Mouse (Mus musculus) layer of hippocampus, adult 9-10 months (tissue): ENCODE measurements at regions not wholly inside any gene's neighbourhood (a gene's known extent, or its start where the extent isn't known, plus 50 kb on each side); places are given as distances from the start of the nearest gene placed in this dataset.

Experiments
- DNase-seq: peaks from one replicate; pipeline ENCODE4 v3.0.0; 2022; ENCODE audit warnings: low spot score

- DNase-seq, result no peak
These were observed 397.6 kb downstream of the Tns1 start for GRCm38 (mm10) chr1:73726658-73727057.

- no peak for DNase-seq
These were observed 398.8 kb downstream of the Tns1 start for GRCm38 (mm10) chr1:73725486-73725885.

- DNase-seq, result no peak
These were observed 399.7 kb downstream of the Tns1 start for GRCm38 (mm10) chr1:73724551-73724950.

- no peak for DNase-seq
These were observed 402.6 kb downstream of the Tns1 start for GRCm38 (mm10) chr1:73721486-73722225.

- DNase-seq, result no peak
These were observed 405.8 kb downstream of the Tns1 start for GRCm38 (mm10) chr1:73718421-73718820.

GRCm38 (mm10) chr1:73717401-73717800 is 406.8 kb downstream of the Tns1 start:
- DNase-seq, result no peak

- no peak for DNase-seq
These were observed 407.3 kb downstream of the Tns1 start for GRCm38 (mm10) chr1:73716901-73717300.

GRCm38 (mm10) chr1:73715571-73715970 is 408.7 kb downstream of the Tns1 start:
- no peak for DNase-seq

- DNase-seq, result no peak
These were observed 421.8 kb downstream of the Tns1 start for GRCm38 (mm10) chr1:73702428-73702842.

- no peak for DNase-seq
These were observed 430.7 kb downstream of the Tns1 start for GRCm38 (mm10) chr1:73693537-73693936.

- no peak for DNase-seq
These were observed 438.5 kb downstream of the Tns1 start for GRCm38 (mm10) chr1:73685734-73686133.

GRCm38 (mm10) chr1:73685066-73685465 is 439.2 kb downstream of the Tns1 start:
- no peak for DNase-seq

GRCm38 (mm10) chr1:73684166-73684565 is 440.1 kb downstream of the Tns1 start:
- DNase-seq, result no peak

- DNase-seq, result no peak
These were observed 440.9 kb downstream of the Tns1 start for GRCm38 (mm10) chr1:73683132-73683888.

- no peak for DNase-seq
These were observed 442.6 kb downstream of the Tns1 start for GRCm38 (mm10) chr1:73681697-73682096.

GRCm38 (mm10) chr1:73680829-73681228 is 443.4 kb downstream of the Tns1 start:
- no peak for DNase-seq

GRCm38 (mm10) chr1:73673851-73674235 is 450.4 kb downstream of the Tns1 start:
- no peak for DNase-seq

GRCm38 (mm10) chr1:73673191-73673850 is 450.9 kb downstream of the Tns1 start:
- no peak for DNase-seq

- no peak for DNase-seq
These were observed 452.0 kb downstream of the Tns1 start for GRCm38 (mm10) chr1:73672239-73672638.

GRCm38 (mm10) chr1:73668691-73669090 is 455.6 kb downstream of the Tns1 start:
- DNase-seq, result no peak

- no peak for DNase-seq
These were observed 460.7 kb downstream of the Tns1 start for GRCm38 (mm10) chr1:73663546-73663945.

- no peak for DNase-seq
These were observed 479.2 kb downstream of the Tns1 start for GRCm38 (mm10) chr1:73645011-73645410.

GRCm38 (mm10) chr1:73644394-73644793 is 479.9 kb downstream of the Tns1 start:
- DNase-seq, result no peak
